Mouse (Mus musculus): ENCODE data around the gene Olfr282. TPM values are rescaled to one million over a fixed set of nuclear protein-coding genes. Genes with fewer than 3 reads are reported as not detected.
A peak's percentile ranks its signal among the peaks of the same experiment; 100 is the strongest.

Olfr282 gene
- polyA plus RNA-seq, 1 experiment: not detected

DNA sequence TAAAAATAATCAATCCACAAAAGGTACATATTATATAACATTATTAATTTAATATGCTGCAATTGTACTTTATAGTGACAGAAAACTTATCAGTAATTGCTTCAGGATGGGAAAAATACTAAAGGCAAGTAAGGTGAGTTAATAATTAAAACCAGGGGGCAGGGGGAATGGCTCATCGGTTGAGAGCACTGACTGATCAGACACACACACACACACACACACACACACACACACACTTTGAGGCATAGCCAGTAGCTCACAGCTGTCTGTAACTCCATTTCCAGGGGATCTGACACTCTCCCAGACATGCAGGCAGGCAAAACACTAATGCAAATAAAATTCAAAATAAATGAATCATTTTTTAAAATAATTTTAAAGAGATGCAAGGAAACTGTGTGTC lies 33.9 kb upstream of the Olfr282 start:
- TF ChIP-seq MYOD1 (IDR thresholded peaks at IDR 0.05; ENCODE audit: control insufficient read depth in 1 of 3, insufficient read length in 2 of 3, low read depth in 2 of 3) (no peak), CEBPB (IDR thresholded peaks at IDR 0.05; ENCODE audit: insufficient read depth, poor library complexity, severe bottlenecking) (no peak), SRF (IDR thresholded peaks at IDR 0.05; ENCODE audit: control insufficient read depth, insufficient read length, low read depth) (no peak), E2F4 (IDR thresholded peaks at IDR 0.05; ENCODE audit: insufficient read depth) (no peak), MAX (IDR thresholded peaks at IDR 0.05; ENCODE audit: low read depth) (no peak), POLR2AphosphoS2 (IDR thresholded peaks at IDR 0.05; ENCODE audit: insufficient read length, low read depth) (no peak), TCF3 (IDR thresholded peaks at IDR 0.05; ENCODE audit: insufficient read length, low read depth) (no peak), USF1 (IDR thresholded peaks at IDR 0.05; ENCODE audit: low read depth) (no peak), POLR2A (IDR thresholded peaks at IDR 0.05; ENCODE audit: insufficient read length, low read depth) (no peak), TCF12 (IDR thresholded peaks at IDR 0.05; ENCODE audit: insufficient read depth, poor library complexity, severe bottlenecking) (no peak), REST (IDR thresholded peaks at IDR 0.05; ENCODE audit: insufficient read depth, insufficient read length) (no peak), MYOG (IDR thresholded peaks at IDR 0.05; ENCODE audit: control insufficient read depth in 1 of 3, insufficient read depth in 1 of 3, insufficient read length in 2 of 3, low read depth in 2 of 3) (no peak)
- Histone ChIP-seq H3K4me3 (no peak overlapping the region), H3ac (ENCODE audit: control insufficient read depth, insufficient read length) (no peak overlapping the region)

GRCm38 (mm10) chr15:98402356-98402755 lies 28.7 kb upstream of the Olfr282 start:
- Histone ChIP-seq H3ac (ENCODE audit: control insufficient read depth, insufficient read length) (no peak overlapping the region), H3K27me3 (ENCODE audit: control insufficient read depth, insufficient read depth, insufficient read length) (peaks cover 36% of the 10 kb centered on the region)
- TF ChIP-seq SRF (IDR thresholded peaks at IDR 0.05; ENCODE audit: control insufficient read depth, insufficient read length, low read depth): no peak
- TF ChIP-seq E2F4 (IDR thresholded peaks at IDR 0.05; ENCODE audit: insufficient read depth): no peak
- no peak for TF ChIP-seq TCF3 (IDR thresholded peaks at IDR 0.05; ENCODE audit: insufficient read length, low read depth)
- TF ChIP-seq REST (IDR thresholded peaks at IDR 0.05; ENCODE audit: insufficient read depth, insufficient read length): no peak
- TF ChIP-seq MAX (IDR thresholded peaks at IDR 0.05; ENCODE audit: low read depth): no peak
- no peak for TF ChIP-seq CEBPB (IDR thresholded peaks at IDR 0.05; ENCODE audit: insufficient read depth, poor library complexity, severe bottlenecking)
- TF ChIP-seq POLR2A (IDR thresholded peaks at IDR 0.05; ENCODE audit: insufficient read length, low read depth): no peak
- TF ChIP-seq USF1 (IDR thresholded peaks at IDR 0.05; ENCODE audit: low read depth): no peak
- no peak for TF ChIP-seq MYOG (IDR thresholded peaks at IDR 0.05; ENCODE audit: control insufficient read depth in 1 of 3, insufficient read depth in 1 of 3, insufficient read length in 2 of 3, low read depth in 2 of 3)
- no peak for TF ChIP-seq TCF12 (IDR thresholded peaks at IDR 0.05; ENCODE audit: insufficient read depth, poor library complexity, severe bottlenecking)
- TF ChIP-seq POLR2AphosphoS2 (IDR thresholded peaks at IDR 0.05; ENCODE audit: insufficient read length, low read depth): no peak
- TF ChIP-seq MYOD1 (IDR thresholded peaks at IDR 0.05; ENCODE audit: control insufficient read depth in 1 of 3, insufficient read length in 2 of 3, low read depth in 2 of 3): no peak

More for the DNA sequence above, 33.9 kb upstream of the Olfr282 start:
- no peak overlapping the region for H3K4me2 ChIP-seq (ENCODE audit: low read depth)
- H3K79me2 ChIP-seq (ENCODE audit: control insufficient read depth, insufficient read depth): no peaks in the 10 kb centered on the region
- peaks cover 31% of the 10 kb centered on the region for H3K27me3 ChIP-seq (ENCODE audit: control insufficient read depth, insufficient read depth, insufficient read length)
- no peaks in the 10 kb centered on the region for H3K36me3 ChIP-seq (ENCODE audit: control insufficient read depth, insufficient read depth)

GRCm38 (mm10) chr15:98408406-98409060 lies 22.5 kb upstream of the Olfr282 start:
- Histone ChIP-seq H3K4me2 (ENCODE audit: low read depth) (peak overlapping the region; percentile 72), H3K27me3 (ENCODE audit: control insufficient read depth, insufficient read depth, insufficient read length) (peaks cover 6% of the 10 kb centered on the region), H3ac (ENCODE audit: control insufficient read depth, insufficient read length) (no peak overlapping the region), H3K4me3 (no peak overlapping the region), H3K79me2 (ENCODE audit: control insufficient read depth, insufficient read depth) (no peaks in the 10 kb centered on the region), H3K36me3 (ENCODE audit: control insufficient read depth, insufficient read depth) (no peaks in the 10 kb centered on the region)
- TF ChIP-seq MYOD1 (IDR thresholded peaks at IDR 0.05; ENCODE audit: control insufficient read depth in 1 of 3, insufficient read length in 2 of 3, low read depth in 2 of 3) (no peak), USF1 (IDR thresholded peaks at IDR 0.05; ENCODE audit: low read depth) (no peak), POLR2AphosphoS2 (IDR thresholded peaks at IDR 0.05; ENCODE audit: insufficient read length, low read depth) (no peak), SRF (IDR thresholded peaks at IDR 0.05; ENCODE audit: control insufficient read depth, insufficient read length, low read depth) (no peak)

More at GRCm38 (mm10) chr15:98402356-98402755, 28.7 kb upstream of the Olfr282 start:
- no peak overlapping the region for H3K4me2 ChIP-seq (ENCODE audit: low read depth)
- H3K79me2 ChIP-seq (ENCODE audit: control insufficient read depth, insufficient read depth): no peaks in the 10 kb centered on the region
- H3K36me3 ChIP-seq (ENCODE audit: control insufficient read depth, insufficient read depth): no peaks in the 10 kb centered on the region
- no peak overlapping the region for H3K4me3 ChIP-seq

DNA sequence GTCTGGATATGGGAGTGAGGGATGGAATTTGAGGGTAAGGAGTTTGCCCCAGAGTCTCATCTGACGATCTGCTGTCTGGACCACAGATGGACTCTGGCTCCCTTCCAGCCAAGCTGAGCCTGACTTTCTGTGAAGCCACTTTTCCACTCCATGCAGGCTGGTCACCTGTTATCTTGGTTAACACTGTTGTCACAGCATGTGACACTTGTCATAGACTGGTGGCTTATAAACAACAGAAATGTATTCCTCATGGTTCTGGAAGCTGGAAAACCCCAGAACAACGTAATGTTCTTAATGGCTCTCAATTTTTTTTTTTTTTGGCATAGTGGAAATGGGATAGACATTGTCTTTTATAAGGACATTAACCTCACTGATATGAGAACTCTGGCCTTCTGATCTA lies 21.4 kb upstream of the Olfr282 start:
- Histone ChIP-seq H3K27me3 (ENCODE audit: control insufficient read depth, insufficient read depth, insufficient read length) (peaks cover 13% of the 10 kb centered on the region), H3K79me2 (ENCODE audit: control insufficient read depth, insufficient read depth) (no peaks in the 10 kb centered on the region), H3K36me3 (ENCODE audit: control insufficient read depth, insufficient read depth) (no peaks in the 10 kb centered on the region), H3ac (ENCODE audit: control insufficient read depth, insufficient read length) (no peak overlapping the region), H3K4me3 (no peak overlapping the region), H3K4me2 (ENCODE audit: low read depth) (no peak overlapping the region)
- TF ChIP-seq POLR2A (IDR thresholded peaks at IDR 0.05; ENCODE audit: insufficient read length, low read depth) (no peak), POLR2AphosphoS2 (IDR thresholded peaks at IDR 0.05; ENCODE audit: insufficient read length, low read depth) (no peak), USF1 (IDR thresholded peaks at IDR 0.05; ENCODE audit: low read depth) (no peak), CEBPB (IDR thresholded peaks at IDR 0.05; ENCODE audit: insufficient read depth, poor library complexity, severe bottlenecking) (no peak), MYOG (IDR thresholded peaks at IDR 0.05; ENCODE audit: control insufficient read depth in 1 of 3, insufficient read depth in 1 of 3, insufficient read length in 2 of 3, low read depth in 2 of 3) (no peak), TCF3 (IDR thresholded peaks at IDR 0.05; ENCODE audit: insufficient read length, low read depth) (no peak), E2F4 (IDR thresholded peaks at IDR 0.05; ENCODE audit: insufficient read depth) (no peak), MAX (IDR thresholded peaks at IDR 0.05; ENCODE audit: low read depth) (no peak), SRF (IDR thresholded peaks at IDR 0.05; ENCODE audit: control insufficient read depth, insufficient read length, low read depth) (no peak), TCF12 (IDR thresholded peaks at IDR 0.05; ENCODE audit: insufficient read depth, poor library complexity, severe bottlenecking) (no peak), REST (IDR thresholded peaks at IDR 0.05; ENCODE audit: insufficient read depth, insufficient read length) (no peak), MYOD1 (IDR thresholded peaks at IDR 0.05; ENCODE audit: control insufficient read depth in 1 of 3, insufficient read length in 2 of 3, low read depth in 2 of 3) (no peak)
